Mouse (Mus musculus) hindbrain, embryonic 16.5 days (tissue): ENCODE measurements around the gene Ces1a. TPM values are rescaled to one million over a fixed set of nuclear protein-coding genes. Genes with fewer than 3 reads are reported as not detected.

ENCODE experiments used
- ATAC-seq: fragments of 200-750 bp; cut with Nextera tagmentation; 2 replicates; pipeline ENCODE4 v1.8.0; 2017; ENCODE audit warnings: moderate TSS enrichment, moderate library complexity
- H3K27ac ChIP-seq: fragments of 300-500 bp; sonication (generic); 2 replicates; pipeline ENCODE4 v1.5.1; 2014; ENCODE audit warnings: low read depth, mild to moderate bottlenecking, control low read depth, low read length, moderate library complexity
- H3K27me3 ChIP-seq: fragments of 300-500 bp; sonication (generic); replicated peaks from 2 replicates; pipeline ENCODE4 v1.6.1; 2014; ENCODE audit warnings: low read length; ENCODE audit not compliant: control insufficient read depth, insufficient read depth
- H3K36me3 ChIP-seq: fragments of 300-500 bp; sonication (generic); 2 replicates; pipeline ENCODE4 v1.6.1; 2014; ENCODE audit warnings: mild to moderate bottlenecking, low read length, moderate library complexity, mixed read lengths; ENCODE audit not compliant: control insufficient read depth, insufficient read depth
- H3K4me1 ChIP-seq: fragments of 300-500 bp; sonication (generic); 2 replicates; pipeline ENCODE4 v1.6.1; 2014; ENCODE audit warnings: low read depth, low read length; ENCODE audit not compliant: control insufficient read depth, insufficient read depth
- H3K4me2 ChIP-seq: fragments of 300-500 bp; sonication (generic); 2 replicates; pipeline ENCODE4 v1.6.1; 2014; ENCODE audit warnings: mild to moderate bottlenecking, low read length, control low read depth, moderate library complexity
- H3K4me3 ChIP-seq: fragments of 300-500 bp; sonication (generic); 2 replicates; pipeline ENCODE4 v1.5.1; 2014; ENCODE audit warnings: mild to moderate bottlenecking, low read length, control low read depth, moderate library complexity
- H3K9ac ChIP-seq: fragments of 300-500 bp; sonication (generic); 2 replicates; pipeline ENCODE4 v1.6.1; 2014; ENCODE audit warnings: low read depth, mild to moderate bottlenecking, control low read depth, low read length, moderate library complexity
- H3K9me3 ChIP-seq: fragments of 300-500 bp; sonication (generic); 2 replicates; pipeline ENCODE4 v1.6.1; 2014; ENCODE audit warnings: mild to moderate bottlenecking, low read length, moderate library complexity; ENCODE audit not compliant: control insufficient read depth
- WGBS: fragments of 180-500 bp; shearing (Covaris S2); extraction: QIAGEN DNeasy Blood & Tissue Kit; methylation state at CpG from one replicate; pipeline ENCODE4 v1.1.7; 2014; 5-methylcytosine and 5-hydroxymethylcytosine counted together
- polyA plus RNA-seq: library from polyadenylated mRNA; unstranded; fragments of >200 nt; fragmentation: Nextera tagmentation; extraction: Ambion mirVana; gene quantifications from 2 replicates; pipeline ENCODE4 v1.2.1, GENCODE M21; 2015

Ces1a gene
- polyA plus RNA-seq, 1 experiment from 2014 or later: not detected

DNA sequence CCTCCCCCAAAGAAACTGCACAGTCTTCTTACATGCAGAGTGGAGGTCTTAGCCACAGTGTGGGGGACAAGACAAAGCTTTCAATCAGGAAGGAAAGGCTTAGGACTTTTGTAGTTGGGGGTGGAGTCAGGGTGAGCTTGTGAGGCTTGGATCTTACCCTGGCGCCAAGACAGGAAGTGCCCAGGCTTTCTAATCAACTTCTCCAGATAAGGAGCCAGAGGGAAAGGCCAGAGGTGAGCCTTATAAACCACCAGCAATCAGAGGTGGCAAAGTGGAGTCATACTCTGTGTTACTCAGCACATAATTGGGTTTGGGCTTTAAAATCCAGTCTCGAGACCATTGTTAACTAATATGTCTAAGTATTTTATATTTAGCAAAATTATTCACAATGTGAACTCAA lies 7.2 kb upstream of the Ces1a start:
- no peak for ATAC-seq

DNA sequence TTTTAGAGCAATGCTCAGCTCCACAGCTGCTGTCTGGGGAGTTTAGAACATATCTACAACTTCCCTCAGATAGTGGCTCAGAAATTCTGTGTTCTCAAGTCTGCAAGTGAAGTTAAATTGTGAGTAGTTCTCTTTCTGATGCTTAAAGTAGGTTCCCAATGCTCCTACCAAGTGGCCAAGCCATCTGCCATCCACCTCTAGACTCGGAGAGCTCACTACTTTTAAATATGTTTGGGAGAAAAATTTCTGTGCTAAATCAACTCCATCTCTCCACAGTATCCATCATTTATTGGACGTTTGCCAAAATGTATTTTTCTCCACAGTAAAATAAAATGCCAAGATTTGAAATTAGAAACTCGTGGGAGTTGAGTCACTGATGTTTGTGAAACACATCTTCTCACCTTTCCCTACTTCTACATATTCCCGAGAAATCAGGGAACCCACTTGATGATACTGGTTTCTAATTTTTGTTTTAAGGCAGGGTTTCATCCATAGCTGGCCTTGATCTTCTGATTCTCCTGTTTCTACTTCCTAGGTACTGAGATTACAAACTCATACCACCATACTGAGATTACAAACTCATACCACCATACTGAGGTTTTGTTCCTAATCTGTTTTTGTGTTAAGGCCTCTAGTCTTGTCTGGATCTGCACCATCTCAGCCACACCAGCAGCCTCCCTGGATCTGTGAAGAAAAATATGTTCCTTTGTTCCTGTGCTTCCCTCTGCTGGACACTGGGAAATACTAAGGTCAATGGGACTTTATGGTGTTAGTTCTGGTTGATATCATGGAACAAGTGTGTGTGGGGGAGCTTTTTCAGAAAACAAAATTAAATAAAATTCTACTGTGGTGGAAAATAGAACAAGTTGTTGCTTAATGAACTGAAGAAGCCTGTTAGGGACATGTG lies 771 bp upstream of the Ces1a start:
- WGBS: 67% methylated on average over 4 of the region's 4 CpGs

More for the DNA sequence above, 7.2 kb upstream of the Ces1a start:
- H3K4me2 ChIP-seq: no peak overlapping the region
- H3K36me3 ChIP-seq: no peaks in the 10 kb centered on the region
- WGBS: 69% methylated on average over 2 of the region's 2 CpGs
- no peak overlapping the region for H3K4me3 ChIP-seq
- no peak overlapping the region for H3K27ac ChIP-seq
- no peaks in the 10 kb centered on the region for H3K4me1 ChIP-seq
- H3K27me3 ChIP-seq: no peaks in the 10 kb centered on the region
- H3K9ac ChIP-seq: no peak overlapping the region
- no peaks in the 10 kb centered on the region for H3K9me3 ChIP-seq

DNA sequence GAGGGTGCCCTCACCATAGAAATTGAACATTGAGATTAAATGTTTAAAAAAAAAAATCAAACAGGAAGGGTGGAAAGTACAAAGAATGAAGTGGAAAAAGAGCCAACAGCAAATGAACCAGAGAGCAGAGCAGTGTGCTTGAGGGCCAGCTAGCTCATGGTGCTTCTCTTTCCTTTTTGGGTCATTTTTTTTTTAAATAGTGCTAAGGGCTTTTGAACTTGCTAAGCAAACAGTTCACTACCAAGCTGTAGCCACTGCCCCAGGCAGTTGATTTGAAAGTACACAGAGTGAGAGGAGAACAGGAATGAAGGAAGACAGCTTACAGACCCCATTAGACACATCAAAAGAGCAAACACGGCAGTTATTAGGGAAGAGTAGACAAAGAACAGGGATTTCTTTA lies 4.9 kb downstream of the Ces1a start:
- Histone ChIP-seq H3K27me3 (no peaks in the 10 kb centered on the region; the same call in 1 of the 2 replicates), H3K4me3 (no peak overlapping the region), H3K4me1 (no peaks in the 10 kb centered on the region), H3K36me3 (no peaks in the 10 kb centered on the region), H3K27ac (no peak overlapping the region), H3K4me2 (no peak overlapping the region), H3K9me3 (no peaks in the 10 kb centered on the region), H3K9ac (no peak overlapping the region)
- ATAC-seq: no peak
- 73% methylated on average over 1 of the region's 1 CpGs for WGBS

More for the DNA sequence above, 771 bp upstream of the Ces1a start:
- Histone ChIP-seq H3K36me3 (no peaks in the 10 kb centered on the region), H3K9me3 (no peaks in the 10 kb centered on the region), H3K4me1 (no peaks in the 10 kb centered on the region), H3K9ac (no peak overlapping the region), H3K27ac (no peak overlapping the region), H3K4me2 (no peak overlapping the region), H3K27me3 (no peaks in the 10 kb centered on the region), H3K4me3 (no peak overlapping the region)
- ATAC-seq: no peak

- no peaks in the 10 kb centered on the region for H3K4me1 ChIP-seq
- H3K27me3 ChIP-seq: no peaks in the 10 kb centered on the region; the same call in 1 of the 2 replicates
- no peak overlapping the region for H3K4me3 ChIP-seq
- 79% methylated on average over 4 of the region's 4 CpGs for WGBS
- H3K36me3 ChIP-seq: no peaks in the 10 kb centered on the region
- H3K9me3 ChIP-seq: no peaks in the 10 kb centered on the region
- H3K9ac ChIP-seq: no peak overlapping the region
- no peak for ATAC-seq
- no peak overlapping the region for H3K27ac ChIP-seq
- H3K4me2 ChIP-seq: no peak overlapping the region
Observed at GRCm38 (mm10) chr8:93040776-93041567, 7.0 kb downstream of the Ces1a start.

DNA sequence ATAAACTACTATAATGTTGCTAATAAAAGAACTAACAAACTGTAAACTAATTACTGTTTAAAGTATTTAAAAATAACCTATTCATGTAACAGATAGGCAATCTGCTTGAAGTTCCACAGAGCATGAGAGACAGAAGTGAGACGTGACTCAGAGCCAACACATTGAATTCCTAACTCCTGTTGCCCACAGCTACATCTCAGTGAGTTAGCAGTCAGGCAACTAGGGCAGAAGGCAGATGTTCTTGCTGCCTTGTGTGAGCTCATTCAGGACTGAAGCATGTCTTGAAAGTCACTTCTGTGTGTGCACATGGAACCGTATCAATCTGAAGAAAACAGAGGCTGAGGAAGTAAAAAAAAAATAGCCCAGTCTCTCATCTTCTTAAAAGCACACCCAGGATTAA lies 7.7 kb downstream of the Ces1a start:
- 80% methylated on average over 2 of the region's 2 CpGs for WGBS
- Histone ChIP-seq H3K4me2 (no peak overlapping the region), H3K9ac (no peak overlapping the region), H3K4me1 (no peaks in the 10 kb centered on the region), H3K9me3 (no peaks in the 10 kb centered on the region), H3K36me3 (no peaks in the 10 kb centered on the region), H3K4me3 (no peak overlapping the region), H3K27me3 (no peaks in the 10 kb centered on the region; the same call in 1 of the 2 replicates), H3K27ac (no peak overlapping the region)
- ATAC-seq: no peak

- no peaks in the 10 kb centered on the region for H3K9me3 ChIP-seq
Observed at GRCm38 (mm10) chr8:93038831-93039230, 9.2 kb downstream of the Ces1a start.

DNA sequence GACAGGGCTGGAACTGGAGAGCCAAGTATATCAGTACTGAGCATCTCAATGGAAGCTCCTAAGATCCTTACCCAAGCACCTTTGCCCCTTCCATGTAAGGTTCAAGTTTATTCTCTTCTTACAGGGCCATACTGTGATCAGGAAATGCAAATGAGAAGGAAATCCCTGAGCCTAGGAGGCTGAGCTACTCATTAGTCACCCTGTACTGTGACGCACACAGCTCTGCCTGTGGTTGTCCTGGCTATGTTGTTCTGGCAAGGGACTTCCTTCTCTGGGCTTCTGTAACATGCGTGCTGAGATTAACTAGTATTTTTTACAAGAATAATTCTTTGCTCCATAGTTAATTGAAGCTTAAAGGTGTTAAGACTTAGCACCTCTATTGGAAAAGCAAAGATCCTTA lies 17.3 kb downstream of the Ces1a start:
- Histone ChIP-seq H3K4me2 (no peak overlapping the region), H3K4me1 (no peaks in the 10 kb centered on the region), H3K36me3 (no peaks in the 10 kb centered on the region), H3K9ac (no peak overlapping the region), H3K27ac (no peak overlapping the region), H3K27me3 (no peaks in the 10 kb centered on the region), H3K4me3 (no peak overlapping the region), H3K9me3 (no peaks in the 10 kb centered on the region)
- 70% methylated on average over 2 of the region's 2 CpGs for WGBS
- ATAC-seq: no peak

More at GRCm38 (mm10) chr8:93038831-93039230, 9.2 kb downstream of the Ces1a start:
- WGBS: 2% methylated on average over 2 of the region's 2 CpGs
- ATAC-seq: no peak
- Histone ChIP-seq H3K9ac (no peak overlapping the region), H3K4me2 (no peak overlapping the region), H3K4me1 (no peaks in the 10 kb centered on the region), H3K4me3 (no peak overlapping the region), H3K36me3 (no peaks in the 10 kb centered on the region), H3K27me3 (no peaks in the 10 kb centered on the region; the same call in 1 of the 2 replicates), H3K27ac (no peak overlapping the region)

DNA sequence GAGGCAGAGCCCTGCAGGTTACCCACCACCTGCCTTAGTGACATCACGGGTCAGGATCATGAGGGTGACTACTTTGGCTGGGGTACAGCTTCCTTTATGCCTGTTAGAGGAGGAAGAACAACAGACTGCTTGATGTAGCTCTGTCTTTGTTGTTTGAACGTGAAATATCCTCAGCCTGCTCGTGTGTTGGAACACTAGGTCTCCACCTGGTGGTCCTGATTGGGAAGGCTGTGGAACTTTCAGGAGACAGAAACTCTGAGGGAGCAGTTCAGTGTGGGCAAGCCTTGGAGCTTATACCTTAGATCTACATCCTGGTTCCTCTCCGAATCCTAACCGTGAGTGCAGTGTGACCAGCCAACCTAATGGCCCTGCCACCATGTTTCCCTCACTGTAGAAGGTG lies 26.3 kb downstream of the Ces1a start:
- H3K27me3 ChIP-seq: no peaks in the 10 kb centered on the region
- WGBS: 69% methylated on average over 5 of the region's 5 CpGs
- no peak overlapping the region for H3K9ac ChIP-seq
- no peak overlapping the region for H3K4me3 ChIP-seq
- no peak overlapping the region for H3K4me2 ChIP-seq
- no peaks in the 10 kb centered on the region for H3K4me1 ChIP-seq
- no peaks in the 10 kb centered on the region for H3K9me3 ChIP-seq
- ATAC-seq: no peak
- H3K27ac ChIP-seq: no peak overlapping the region
- H3K36me3 ChIP-seq: no peaks in the 10 kb centered on the region

- H3K4me3 ChIP-seq: no peak overlapping the region
- no peak overlapping the region for H3K27ac ChIP-seq
- no peaks in the 10 kb centered on the region for H3K4me1 ChIP-seq
- 81% methylated on average over 4 of the region's 4 CpGs for WGBS
- no peaks in the 10 kb centered on the region for H3K9me3 ChIP-seq
- no peak overlapping the region for H3K9ac ChIP-seq
- H3K36me3 ChIP-seq: no peaks in the 10 kb centered on the region
- no peaks in the 10 kb centered on the region for H3K27me3 ChIP-seq
- no peak for ATAC-seq
- H3K4me2 ChIP-seq: no peak overlapping the region
Observed at GRCm38 (mm10) chr8:93014300-93014699, 33.7 kb downstream of the Ces1a start.
